Mouse (Mus musculus) kidney, postnatal 0 days (tissue): ENCODE results near the gene Pgm2l1. TPM values are rescaled to one million over a fixed set of nuclear protein-coding genes. Genes with fewer than 3 reads are reported as not detected.

Experiments used
- ATAC-seq: fragments of 200-750 bp; cut with Nextera tagmentation; replicated peaks from 2 replicates; pipeline ENCODE4 v1.8.0; 2017; ENCODE audit warnings: low read depth, moderate number of reproducible peaks, moderate TSS enrichment, moderate library complexity; ENCODE audit not compliant: low FRiP score
- DNase-seq: peaks from one replicate; pipeline ENCODE4 v3.0.0-alpha.2; 2016; ENCODE audit warnings: low spot score
- H3K27ac ChIP-seq: fragments of 300-500 bp; sonication (generic); 2 replicates; pipeline ENCODE4 v1.5.1; 2014; ENCODE audit warnings: mild to moderate bottlenecking
- H3K27me3 ChIP-seq: fragments of 300-500 bp; sonication (generic); 2 replicates; pipeline ENCODE4 v1.6.1; 2014; ENCODE audit warnings: low read length, mixed read lengths; ENCODE audit not compliant: insufficient read depth
- H3K36me3 ChIP-seq: fragments of 300-500 bp; sonication (generic); 2 replicates; pipeline ENCODE4 v1.6.1; 2014; ENCODE audit warnings: low read length, mixed read lengths; ENCODE audit not compliant: insufficient read depth
- H3K4me1 ChIP-seq: fragments of 300-500 bp; sonication (generic); replicated peaks from 2 replicates; pipeline ENCODE4 v1.6.1; 2014; ENCODE audit warnings: antibody characterized with exemption, low read length, mixed read lengths; ENCODE audit not compliant: insufficient read depth
- H3K4me2 ChIP-seq: fragments of 300-500 bp; sonication (generic); 2 replicates; pipeline ENCODE4 v1.6.1; 2014; ENCODE audit warnings: mild to moderate bottlenecking, low read length, moderate library complexity, mixed read lengths
- H3K4me3 ChIP-seq: fragments of 300-500 bp; sonication (generic); replicated peaks from 2 replicates; pipeline ENCODE4 v1.5.1; 2014; ENCODE audit warnings: low read depth, low read length
- H3K9ac ChIP-seq: fragments of 300-500 bp; sonication (generic); 2 replicates; pipeline ENCODE4 v1.6.1; 2014; ENCODE audit warnings: low read depth, low read length
- H3K9me3 ChIP-seq: fragments of 300-500 bp; sonication (generic); replicated peaks from 2 replicates; pipeline ENCODE4 v1.6.1; 2016; ENCODE audit warnings: low read length, inconsistent platforms, mixed read lengths
- CTCF ChIP-seq: IDR thresholded peaks from 2 replicates; pipeline ENCODE4 v1.5.1; 2016; ENCODE audit warnings: antibody characterized with exemption, low read depth, mild to moderate bottlenecking, moderate library complexity
- WGBS: fragments of 180-500 bp; shearing (Covaris S2); extraction: QIAGEN DNeasy Blood & Tissue Kit; methylation state at CpG from one replicate; pipeline ENCODE4 v1.1.7; 2014; 5-methylcytosine and 5-hydroxymethylcytosine counted together
- polyA plus RNA-seq: library from polyadenylated mRNA; unstranded; fragments of >200 nt; fragmentation: Nextera tagmentation; extraction: Ambion mirVana; gene quantifications from 2 replicates; pipeline ENCODE4 v1.2.1, GENCODE M21; 2015

The Pgm2l1 gene
- 2.4 and 2.5 TPM in 2 replicates for polyA plus RNA-seq

GRCm38 (mm10) chr7:100227158-100227875 lies at the start of gene Pgm2l1:
Gene Pgm2l1, plus strand, starts transcription at chr7:100227394.
- under 1% methylated on average over 62 of the region's 72 CpGs for WGBS
- peak within 1 kb of the TSS; percentile 80 for H3K4me3 ChIP-seq
- H3K4me1 ChIP-seq = no peaks in the 10 kb centered on the region; the same call in 1 of the 2 replicates
- TF ChIP-seq CTCF = no peak; the same call in 1 of the 2 replicates
- ATAC-seq = peak; percentile 98
- no peaks in the 10 kb centered on the region for H3K9me3 ChIP-seq
- H3K4me2 ChIP-seq = peak within 1 kb of the TSS; percentile 99
- DNase-seq = peak; percentile 97
- H3K36me3 ChIP-seq = no peaks in the 10 kb centered on the region
- no peaks in the 10 kb centered on the region for H3K27me3 ChIP-seq
- peak within 1 kb of the TSS; percentile 83 for H3K27ac ChIP-seq
- H3K9ac ChIP-seq = peak within 1 kb of the TSS; percentile 70

GRCm38 (mm10) chr7:100178016-100178890 lies 48.9 kb upstream of the Pgm2l1 start:
- no peak overlapping the region for H3K27ac ChIP-seq

DNA sequence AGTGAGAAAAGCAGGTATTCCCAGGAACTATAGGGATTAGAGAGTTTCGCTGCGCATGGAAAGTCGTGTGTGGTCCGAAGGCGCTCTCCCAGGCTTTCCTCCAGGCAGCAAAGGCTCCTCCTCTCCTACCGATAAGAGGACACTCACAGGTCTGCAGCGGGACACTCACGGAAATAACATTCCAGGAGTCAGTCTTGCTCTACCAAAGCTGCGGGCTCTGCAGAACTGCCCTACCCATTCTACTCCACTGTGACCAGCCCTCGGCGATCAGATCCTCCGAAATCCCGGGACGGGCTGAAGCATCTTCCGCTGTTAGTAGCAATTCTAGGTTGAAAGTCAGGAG lies 48.3 kb upstream of the Pgm2l1 start:
- no peaks in the 10 kb centered on the region for H3K36me3 ChIP-seq
- H3K27ac ChIP-seq = no peak overlapping the region
- H3K4me2 ChIP-seq = peak overlapping the region; percentile 83
- DNase-seq = peak; percentile 35
- peak overlapping the region; percentile 41 for H3K4me3 ChIP-seq
- peaks cover 19% of the 10 kb centered on the region for H3K27me3 ChIP-seq
- H3K9ac ChIP-seq = peak overlapping the region; percentile 42; the same call in 1 of the 2 replicates
- 2% methylated on average over 15 of the region's 15 CpGs for WGBS
- peaks cover 10% of the 10 kb centered on the region; the same call in 1 of the 2 replicates for H3K4me1 ChIP-seq
- H3K9me3 ChIP-seq = no peaks in the 10 kb centered on the region
- no peak for ATAC-seq
- TF ChIP-seq CTCF = no peak

More at GRCm38 (mm10) chr7:100178016-100178890, 48.9 kb upstream of the Pgm2l1 start:
- H3K4me2 ChIP-seq = peak overlapping the region; percentile 83
- H3K4me1 ChIP-seq = peaks cover 10% of the 10 kb centered on the region; the same call in 1 of the 2 replicates
- ATAC-seq = peak; percentile 69
- 7% methylated on average over 30 of the region's 30 CpGs for WGBS
- no peak for TF ChIP-seq CTCF
- peaks cover 19% of the 10 kb centered on the region for H3K27me3 ChIP-seq
- H3K4me3 ChIP-seq = peak overlapping the region; percentile 41
- DNase-seq = peak; percentile 72
- peak overlapping the region; percentile 42; the same call in 1 of the 2 replicates for H3K9ac ChIP-seq
- H3K9me3 ChIP-seq = no peaks in the 10 kb centered on the region
- no peaks in the 10 kb centered on the region for H3K36me3 ChIP-seq

DNA sequence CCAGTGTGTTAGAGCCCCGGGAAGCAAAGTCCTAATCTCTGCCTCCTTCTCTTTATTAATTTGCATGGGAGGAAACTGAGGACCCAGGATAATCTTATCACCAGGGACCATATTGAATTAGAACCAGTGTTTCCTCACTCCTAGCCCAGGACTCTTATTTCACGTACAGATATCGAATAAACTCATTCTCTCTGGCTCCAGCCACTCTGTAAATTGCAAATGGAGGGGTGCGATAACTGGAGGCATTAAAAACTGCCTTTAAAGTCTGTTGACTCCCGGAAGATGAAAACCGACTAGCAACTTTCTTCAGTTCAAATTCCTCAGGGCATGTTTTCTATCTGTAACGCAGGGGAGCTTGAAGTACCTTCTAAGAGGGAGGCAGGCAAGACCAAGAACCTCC lies 47.8 kb upstream of the Pgm2l1 start:
- Histone ChIP-seq H3K9me3 (no peaks in the 10 kb centered on the region), H3K4me1 (peaks cover 10% of the 10 kb centered on the region; the same call in 1 of the 2 replicates), H3K27ac (no peak overlapping the region), H3K27me3 (peaks cover 19% of the 10 kb centered on the region), H3K9ac (no peak overlapping the region), H3K4me3 (peak overlapping the region; percentile 41; the same call in 1 of the 2 replicates), H3K4me2 (peak overlapping the region; percentile 83), H3K36me3 (no peaks in the 10 kb centered on the region)
- WGBS = 68% methylated on average over 7 of the region's 7 CpGs
- no peak for ATAC-seq
- no peak for DNase-seq
- TF ChIP-seq CTCF = no peak

DNA sequence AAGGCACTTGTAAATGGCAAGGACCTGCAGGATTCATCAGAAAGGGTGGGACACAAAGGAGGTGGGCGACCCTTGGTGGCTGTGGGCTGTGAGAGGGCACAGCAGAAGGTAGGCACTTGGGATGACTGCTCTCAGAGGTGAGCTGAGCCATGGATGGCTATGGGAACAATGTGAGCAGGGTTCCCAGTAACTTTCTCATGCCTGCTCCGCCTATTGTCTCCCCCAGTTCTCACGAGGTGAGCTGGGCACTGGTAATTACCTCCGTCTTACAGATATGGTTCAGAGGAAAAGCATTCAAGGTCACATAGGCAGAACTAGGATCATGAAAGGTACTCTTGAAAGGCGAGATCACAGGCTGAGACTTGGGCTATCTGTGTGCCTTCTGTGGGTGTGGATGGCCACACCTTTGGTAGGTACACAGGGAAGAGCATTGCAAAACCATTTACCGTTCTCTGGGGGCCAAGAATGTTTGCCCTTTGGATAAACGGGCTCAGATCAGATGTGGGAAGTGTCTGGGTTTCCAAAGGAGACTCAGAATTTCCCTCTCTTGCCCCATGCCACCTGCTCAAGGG lies 47.3 kb upstream of the Pgm2l1 start:
- Histone ChIP-seq H3K4me2 (no peak overlapping the region), H3K36me3 (no peaks in the 10 kb centered on the region), H3K9me3 (no peaks in the 10 kb centered on the region), H3K27ac (no peak overlapping the region), H3K4me3 (no peak overlapping the region), H3K4me1 (peaks cover 10% of the 10 kb centered on the region; the same call in 1 of the 2 replicates), H3K9ac (no peak overlapping the region), H3K27me3 (peaks cover 19% of the 10 kb centered on the region)
- no peak for ATAC-seq
- TF ChIP-seq CTCF = no peak
- 70% methylated on average over 7 of the region's 7 CpGs for WGBS
- no peak for DNase-seq

GRCm38 (mm10) chr7:100181176-100181575 lies 46.0 kb upstream of the Pgm2l1 start:
- H3K4me1 ChIP-seq = peaks cover 10% of the 10 kb centered on the region; the same call in 1 of the 2 replicates
- H3K9me3 ChIP-seq = no peaks in the 10 kb centered on the region
- no peak for TF ChIP-seq CTCF
- DNase-seq = no peak
- no peak overlapping the region for H3K27ac ChIP-seq
- no peak overlapping the region for H3K4me2 ChIP-seq
- H3K36me3 ChIP-seq = no peaks in the 10 kb centered on the region
- no peak overlapping the region for H3K9ac ChIP-seq
- H3K27me3 ChIP-seq = peaks cover 19% of the 10 kb centered on the region
- H3K4me3 ChIP-seq = no peak overlapping the region
- no peak for ATAC-seq
- 93% methylated on average over 2 of the region's 2 CpGs for WGBS
